Mouse (Mus musculus): ENCODE measurements at regions not wholly inside any gene's neighbourhood (a gene's known extent, or its start where the extent isn't known, plus 50 kb on each side); places are given as distances from the start of the nearest gene placed in this dataset.
A peak's percentile ranks its signal among the peaks of the same experiment; 100 is the strongest.

- Histone ChIP-seq H3K27ac (no peak overlapping the region), H3K4me3 (no peak overlapping the region), H3K4me1 (peaks cover 8% of the 10 kb centered on the region; the same call in 1 of the 2 replicates), H3K36me3 (replicated peaks) (no peaks in the 10 kb centered on the region), H3K9me3 (no peaks in the 10 kb centered on the region), H3K27me3 (ENCODE audit: poor library complexity, severe bottlenecking) (peaks cover 96% of the 10 kb centered on the region)
- 93% methylated on average over 8 of the region's 8 CpGs for WGBS
- no peak for DNase-seq (ENCODE audit: extremely low spot score, low spot score)
Observed at GRCm38 (mm10) chrX:11724718-11725117, 397.1 kb downstream of the H2al1j start.

- no peaks in the 10 kb centered on the region for H3K9me3 ChIP-seq
- WGBS, result 44% methylated on average over 8 of the region's 8 CpGs
- H3K4me1 ChIP-seq, result peaks cover 8% of the 10 kb centered on the region; the same call in 1 of the 2 replicates
- H3K27me3 ChIP-seq (ENCODE audit: poor library complexity, severe bottlenecking), result peaks cover 94% of the 10 kb centered on the region
- no peak overlapping the region for H3K27ac ChIP-seq
- no peaks in the 10 kb centered on the region for H3K36me3 ChIP-seq (replicated peaks)
- no peak overlapping the region for H3K4me3 ChIP-seq
- no peak for DNase-seq (ENCODE audit: extremely low spot score, low spot score)
Observed at GRCm38 (mm10) chrX:11726524-11727231, 399.1 kb downstream of the H2al1j start.

- H3K27ac ChIP-seq, result no peak overlapping the region
- no peak for DNase-seq (ENCODE audit: extremely low spot score, low spot score)
- 90% methylated on average over 4 of the region's 4 CpGs for WGBS
- no peaks in the 10 kb centered on the region for H3K9me3 ChIP-seq
- H3K4me3 ChIP-seq, result no peak overlapping the region
- 0 out of 2 replicates have a peak, but pooled peaks cover 4% of the 10 kb centered on the region for H3K4me1 ChIP-seq
- H3K27me3 ChIP-seq (ENCODE audit: poor library complexity, severe bottlenecking), result peaks cover 94% of the 10 kb centered on the region
- H3K36me3 ChIP-seq (replicated peaks), result no peaks in the 10 kb centered on the region
Observed at GRCm38 (mm10) chrX:11728481-11728880, 400.9 kb downstream of the H2al1j start.

GRCm38 (mm10) chrX:11729992-11730391, 402.4 kb downstream of the H2al1j start:
- H3K27me3 ChIP-seq (ENCODE audit: poor library complexity, severe bottlenecking), result peaks cover 94% of the 10 kb centered on the region
- H3K4me3 ChIP-seq, result no peak overlapping the region
- no peaks in the 10 kb centered on the region for H3K36me3 ChIP-seq (replicated peaks)
- H3K9me3 ChIP-seq, result no peaks in the 10 kb centered on the region
- 74% methylated on average over 6 of the region's 6 CpGs for WGBS
- no peak for DNase-seq (ENCODE audit: extremely low spot score, low spot score)
- peaks cover 12% of the 10 kb centered on the region for H3K4me1 ChIP-seq
- no peak overlapping the region for H3K27ac ChIP-seq

GRCm38 (mm10) chrX:11732371-11732770, 404.7 kb downstream of the H2al1j start:
- peaks cover 94% of the 10 kb centered on the region for H3K27me3 ChIP-seq (ENCODE audit: poor library complexity, severe bottlenecking)
- peaks cover 18% of the 10 kb centered on the region for H3K4me1 ChIP-seq
- H3K27ac ChIP-seq, result no peak overlapping the region
- 94% methylated on average over 2 of the region's 2 CpGs for WGBS
- H3K4me3 ChIP-seq, result no peak overlapping the region
- H3K9me3 ChIP-seq, result no peaks in the 10 kb centered on the region
- no peak for DNase-seq (ENCODE audit: extremely low spot score, low spot score)
- no peaks in the 10 kb centered on the region for H3K36me3 ChIP-seq (replicated peaks)

GRCm38 (mm10) chrX:11734505-11735435, 407.1 kb downstream of the H2al1j start:
- Histone ChIP-seq H3K4me1 (peaks cover 20% of the 10 kb centered on the region), H3K27me3 (ENCODE audit: poor library complexity, severe bottlenecking) (peaks cover 95% of the 10 kb centered on the region), H3K27ac (peak overlapping the region; percentile 56), H3K9me3 (no peaks in the 10 kb centered on the region), H3K36me3 (replicated peaks) (no peaks in the 10 kb centered on the region), H3K4me3 (no peak overlapping the region; the same call in 1 of the 2 replicates)
- WGBS, result 17% methylated on average over 27 of the region's 27 CpGs
- peak; percentile 33 for DNase-seq (ENCODE audit: extremely low spot score, low spot score)

- DNase-seq (ENCODE audit: extremely low spot score, low spot score), result no peak
- Histone ChIP-seq H3K36me3 (replicated peaks) (no peaks in the 10 kb centered on the region), H3K4me3 (no peak overlapping the region; the same call in 1 of the 2 replicates), H3K27ac (peak overlapping the region; percentile 56), H3K9me3 (no peaks in the 10 kb centered on the region), H3K4me1 (peaks cover 23% of the 10 kb centered on the region), H3K27me3 (ENCODE audit: poor library complexity, severe bottlenecking) (peaks cover 100% of the 10 kb centered on the region)
- 37% methylated on average over 17 of the region's 17 CpGs for WGBS
Observed at GRCm38 (mm10) chrX:11735516-11736170, 408.0 kb downstream of the H2al1j start.

- Histone ChIP-seq H3K27ac (no peak overlapping the region), H3K27me3 (ENCODE audit: poor library complexity, severe bottlenecking) (peaks cover 96% of the 10 kb centered on the region), H3K9me3 (no peaks in the 10 kb centered on the region), H3K4me1 (peaks cover 23% of the 10 kb centered on the region), H3K4me3 (no peak overlapping the region), H3K36me3 (replicated peaks) (no peaks in the 10 kb centered on the region)
- no peak for DNase-seq (ENCODE audit: extremely low spot score, low spot score)
- WGBS, result 89% methylated on average over 3 of the region's 3 CpGs
Observed at GRCm38 (mm10) chrX:11736481-11736880, 408.9 kb downstream of the H2al1j start.

- no peaks in the 10 kb centered on the region for H3K9me3 ChIP-seq
- peaks cover 88% of the 10 kb centered on the region for H3K27me3 ChIP-seq (ENCODE audit: poor library complexity, severe bottlenecking)
- H3K4me3 ChIP-seq, result no peak overlapping the region
- 49% methylated on average over 7 of the region's 7 CpGs for WGBS
- peaks cover 19% of the 10 kb centered on the region for H3K4me1 ChIP-seq
- H3K36me3 ChIP-seq (replicated peaks), result no peaks in the 10 kb centered on the region
- DNase-seq (ENCODE audit: extremely low spot score, low spot score), result no peak
- no peak overlapping the region for H3K27ac ChIP-seq
Observed at GRCm38 (mm10) chrX:11739565-11739964, 411.9 kb downstream of the H2al1j start.

- no peaks in the 10 kb centered on the region for H3K9me3 ChIP-seq
- peaks cover 12% of the 10 kb centered on the region for H3K4me1 ChIP-seq
- no peak for DNase-seq (ENCODE audit: extremely low spot score, low spot score)
- H3K4me3 ChIP-seq, result no peak overlapping the region
- no peak overlapping the region for H3K27ac ChIP-seq
- 12% methylated on average over 3 of the region's 3 CpGs for WGBS
- no peaks in the 10 kb centered on the region for H3K36me3 ChIP-seq (replicated peaks)
- H3K27me3 ChIP-seq (ENCODE audit: poor library complexity, severe bottlenecking), result peaks cover 84% of the 10 kb centered on the region
Observed at GRCm38 (mm10) chrX:11745911-11746310, 414.2 kb downstream of the Bcor start.

- H3K36me3 ChIP-seq (replicated peaks), result no peaks in the 10 kb centered on the region
- WGBS, result 73% methylated on average over 4 of the region's 4 CpGs
- H3K9me3 ChIP-seq, result no peaks in the 10 kb centered on the region
- H3K4me1 ChIP-seq, result peaks cover 12% of the 10 kb centered on the region
- no peak overlapping the region for H3K4me3 ChIP-seq
- H3K27me3 ChIP-seq (ENCODE audit: poor library complexity, severe bottlenecking), result peaks cover 88% of the 10 kb centered on the region
- DNase-seq (ENCODE audit: extremely low spot score, low spot score), result no peak
- no peak overlapping the region for H3K27ac ChIP-seq
Observed at GRCm38 (mm10) chrX:11747386-11748121, 412.6 kb downstream of the Bcor start.

- 60% methylated on average over 4 of the region's 4 CpGs for WGBS
- H3K27ac ChIP-seq, result no peak overlapping the region
- no peaks in the 10 kb centered on the region for H3K9me3 ChIP-seq
- DNase-seq (ENCODE audit: extremely low spot score, low spot score), result no peak
- H3K4me3 ChIP-seq, result no peak overlapping the region
- peaks cover 12% of the 10 kb centered on the region for H3K4me1 ChIP-seq
- no peaks in the 10 kb centered on the region for H3K36me3 ChIP-seq (replicated peaks)
- H3K27me3 ChIP-seq (ENCODE audit: poor library complexity, severe bottlenecking), result peaks cover 88% of the 10 kb centered on the region
Observed at GRCm38 (mm10) chrX:11748278-11748677, 411.9 kb downstream of the Bcor start.

All from forebrain, embryonic 10.5 days (tissue).